Mouse (Mus musculus) lung, embryonic 14.5 days (tissue): ENCODE data around the gene Ctsa. TPM values are rescaled to one million over a fixed set of nuclear protein-coding genes. Genes with fewer than 3 reads are reported as not detected.

Source experiments
- ATAC-seq: fragments of 200-750 bp; cut with Nextera tagmentation; 2 replicates; pipeline ENCODE4 v1.8.0; 2017; ENCODE audit warnings: mild to moderate bottlenecking, moderate TSS enrichment, moderate library complexity; ENCODE audit not compliant: insufficient read depth
- DNase-seq: peaks from one replicate; pipeline ENCODE4 v3.0.0-alpha.2; 2015
- H3K27ac ChIP-seq: fragments of 300-500 bp; sonication (generic); 2 replicates; pipeline ENCODE4 v1.5.1; 2014; ENCODE audit warnings: low read depth, mild to moderate bottlenecking, moderate library complexity
- H3K27me3 ChIP-seq: fragments of 300-500 bp; sonication (generic); 2 replicates; pipeline ENCODE4 v1.6.1; 2014; ENCODE audit warnings: low read length, control low read depth; ENCODE audit not compliant: insufficient read depth
- H3K36me3 ChIP-seq: fragments of 300-500 bp; sonication (generic); 2 replicates; pipeline ENCODE4 v1.6.1; 2014; ENCODE audit warnings: control low read depth; ENCODE audit not compliant: insufficient read depth
- H3K4me1 ChIP-seq: fragments of 300-500 bp; sonication (generic); 2 replicates; pipeline ENCODE4 v1.6.1; 2014; ENCODE audit warnings: antibody characterized with exemption, control low read depth; ENCODE audit not compliant: insufficient read depth
- H3K4me2 ChIP-seq: fragments of 300-500 bp; sonication (generic); 2 replicates; pipeline ENCODE4 v1.6.1; 2014; ENCODE audit warnings: mild to moderate bottlenecking
- H3K4me3 ChIP-seq: fragments of 300-500 bp; sonication (generic); 2 replicates; pipeline ENCODE4 v1.5.1; 2014; ENCODE audit warnings: low read depth, low read length
- H3K9ac ChIP-seq: fragments of 300-500 bp; sonication (generic); 2 replicates; pipeline ENCODE4 v1.6.1; 2014
- H3K9me3 ChIP-seq: fragments of 300-500 bp; sonication (generic); 2 replicates; pipeline ENCODE4 v1.6.1; 2016; ENCODE audit warnings: low read depth, low read length, control low read depth
- CTCF ChIP-seq: IDR thresholded peaks from 2 replicates; pipeline ENCODE4 v1.5.1; 2016; ENCODE audit warnings: antibody characterized with exemption, low read depth
- WGBS: fragments of 180-500 bp; shearing (Covaris S2); extraction: QIAGEN DNeasy Blood & Tissue Kit; methylation state at CpG from one replicate; pipeline ENCODE4 v1.1.7; 2014; 5-methylcytosine and 5-hydroxymethylcytosine counted together
- polyA plus RNA-seq: library from polyadenylated mRNA; unstranded; fragments of >200 nt; fragmentation: Nextera tagmentation; extraction: Ambion mirVana; gene quantifications from 2 replicates; pipeline ENCODE4 v1.2.1, GENCODE M21; 2014

Gene Ctsa
- polyA plus RNA-seq, 1 experiment from 2014 or later, result 114 TPM

DNA sequence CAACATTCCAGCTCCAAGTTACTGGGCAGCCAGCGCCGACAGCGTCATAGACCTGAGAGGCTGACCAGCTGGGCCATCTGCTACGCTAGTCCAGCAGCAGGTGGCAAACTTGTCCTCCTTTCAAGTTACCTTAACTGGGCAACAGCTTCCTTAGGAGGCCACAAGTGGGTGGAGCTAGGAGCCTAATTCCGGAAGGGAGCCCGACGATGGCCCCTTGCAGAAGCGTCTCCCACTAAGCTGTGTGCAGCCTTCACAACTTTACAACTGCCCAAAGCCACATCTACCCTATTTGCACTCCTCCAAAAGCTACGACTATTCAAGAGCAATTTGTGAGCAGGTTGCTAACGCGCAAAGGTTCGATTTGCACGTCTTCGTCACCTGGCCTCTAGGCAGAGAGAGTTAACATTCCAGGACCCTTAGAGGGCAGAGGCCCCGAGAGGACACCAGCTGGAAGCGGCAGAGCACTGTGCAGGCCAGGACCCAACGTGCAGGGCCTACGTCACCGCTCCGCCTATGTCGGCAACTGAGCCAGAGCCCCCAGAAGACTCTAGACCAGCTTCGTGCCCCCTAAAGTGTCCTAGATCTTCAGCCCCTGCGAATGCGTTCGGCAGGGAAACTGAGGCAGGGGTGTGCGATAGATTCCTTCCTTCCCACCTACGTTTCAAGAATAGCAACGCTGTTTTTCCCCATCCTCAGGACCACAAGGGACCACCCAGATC lies 46.0 kb downstream of the Ctsa start:
- ATAC-seq, result peak; percentile 56
- Histone ChIP-seq H3K4me1 (peaks cover 9% of the 10 kb centered on the region), H3K9me3 (no peaks in the 10 kb centered on the region), H3K36me3 (peaks cover 20% of the 10 kb centered on the region), H3K4me2 (peak overlapping the region; percentile 90), H3K27ac (peak overlapping the region; percentile 100), H3K27me3 (no peaks in the 10 kb centered on the region), H3K9ac (peak overlapping the region; percentile 100), H3K4me3 (peak overlapping the region; percentile 94)
- WGBS, result 2% methylated on average over 28 of the region's 28 CpGs
- peak; percentile 73 for DNase-seq
- peak; percentile 13; the same call in 1 of the 2 replicates for TF ChIP-seq CTCF

GRCm38 (mm10) chr2:164879228-164879567 lies 46.5 kb downstream of the Ctsa start, which contains the start of gene Pcif1:
Gene Pcif1 (plus strand): TSS chr2:164879304.
- DNase-seq (peak; percentile 95), ATAC-seq (peak; percentile 82)
- Histone ChIP-seq H3K9ac (peak within 1 kb of the TSS; percentile 100), H3K4me2 (peak within 1 kb of the TSS; percentile 90), H3K4me1 (peaks cover 9% of the 10 kb centered on the region), H3K4me3 (peak within 1 kb of the TSS; percentile 94), H3K36me3 (peaks cover 26% of the 10 kb centered on the region), H3K9me3 (no peaks in the 10 kb centered on the region), H3K27ac (peak within 1 kb of the TSS; percentile 100), H3K27me3 (no peaks in the 10 kb centered on the region)
- WGBS, result under 1% methylated on average over 40 of the region's 40 CpGs
- no peak for TF ChIP-seq CTCF

- peak; percentile 85 for ATAC-seq
- peaks cover 29% of the 10 kb centered on the region for H3K36me3 ChIP-seq
- H3K27me3 ChIP-seq, result no peaks in the 10 kb centered on the region
- H3K9me3 ChIP-seq, result no peaks in the 10 kb centered on the region
- peak overlapping the region; percentile 90 for H3K4me2 ChIP-seq
- H3K27ac ChIP-seq, result peak overlapping the region; percentile 100
- peak overlapping the region; percentile 94 for H3K4me3 ChIP-seq
- no peak for TF ChIP-seq CTCF
- H3K4me1 ChIP-seq, result peaks cover 9% of the 10 kb centered on the region
- peak overlapping the region; percentile 100 for H3K9ac ChIP-seq
- under 1% methylated on average over 56 of the region's 72 CpGs for WGBS
- peak; percentile 98 for DNase-seq
Observed at GRCm38 (mm10) chr2:164879568-164880277, 47.0 kb downstream of the Ctsa start.

DNA sequence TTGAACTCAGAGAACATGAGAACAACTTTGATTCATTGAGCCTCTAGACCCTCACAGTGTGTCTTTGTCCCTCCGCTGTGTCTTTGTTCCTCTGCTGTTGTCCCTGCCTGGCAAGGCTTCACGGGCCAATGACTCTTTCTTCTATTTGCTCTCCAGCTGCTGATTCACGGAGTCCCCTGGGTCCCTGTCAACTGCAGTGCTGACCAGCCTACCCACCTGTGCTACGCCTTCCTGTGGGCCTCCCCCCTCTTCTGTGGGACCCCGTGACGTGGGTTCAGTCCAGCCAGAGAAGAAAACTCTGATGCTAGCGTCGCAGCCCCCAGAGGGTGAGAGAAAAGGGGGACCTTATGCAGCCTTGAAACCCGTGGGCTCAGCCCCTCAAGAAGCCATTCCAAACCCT lies 49.9 kb downstream of the Ctsa start:
- ATAC-seq (no peak), DNase-seq (no peak)
- H3K9ac ChIP-seq, result no peak overlapping the region
- peaks cover 9% of the 10 kb centered on the region for H3K4me1 ChIP-seq
- H3K4me3 ChIP-seq, result no peak overlapping the region
- peaks cover 49% of the 10 kb centered on the region for H3K36me3 ChIP-seq
- H3K27me3 ChIP-seq, result no peaks in the 10 kb centered on the region
- no peak for TF ChIP-seq CTCF
- WGBS, result 75% methylated on average over 9 of the region's 9 CpGs
- no peak overlapping the region for H3K27ac ChIP-seq
- H3K4me2 ChIP-seq, result no peak overlapping the region
- H3K9me3 ChIP-seq, result no peaks in the 10 kb centered on the region

- no peaks in the 10 kb centered on the region for H3K27me3 ChIP-seq
- peak; percentile 93 for DNase-seq
- no peaks in the 10 kb centered on the region for H3K4me1 ChIP-seq
- peak; percentile 68; the same call in 1 of the 2 replicates for ATAC-seq
- TF ChIP-seq CTCF, result no peak
- H3K27ac ChIP-seq, result peak overlapping the region; percentile 58; the same call in 1 of the 2 replicates
- 41% methylated on average over 7 of the region's 7 CpGs for WGBS
- H3K4me3 ChIP-seq, result no peak overlapping the region
- no peak overlapping the region for H3K9ac ChIP-seq
- no peak overlapping the region for H3K4me2 ChIP-seq
- H3K36me3 ChIP-seq, result peaks cover 81% of the 10 kb centered on the region
- H3K9me3 ChIP-seq, result no peaks in the 10 kb centered on the region
Observed at GRCm38 (mm10) chr2:164885788-164886187, 53.1 kb downstream of the Ctsa start.

GRCm38 (mm10) chr2:164886617-164887016 lies 53.9 kb downstream of the Ctsa start:
- Histone ChIP-seq H3K27ac (no peak overlapping the region; the same call in 1 of the 2 replicates), H3K9ac (no peak overlapping the region), H3K4me3 (no peak overlapping the region), H3K4me1 (no peaks in the 10 kb centered on the region), H3K9me3 (no peaks in the 10 kb centered on the region), H3K4me2 (no peak overlapping the region), H3K36me3 (peaks cover 89% of the 10 kb centered on the region), H3K27me3 (no peaks in the 10 kb centered on the region)
- ATAC-seq (no peak), DNase-seq (no peak)
- TF ChIP-seq CTCF, result no peak
- 92% methylated on average over 10 of the region's 10 CpGs for WGBS

DNA sequence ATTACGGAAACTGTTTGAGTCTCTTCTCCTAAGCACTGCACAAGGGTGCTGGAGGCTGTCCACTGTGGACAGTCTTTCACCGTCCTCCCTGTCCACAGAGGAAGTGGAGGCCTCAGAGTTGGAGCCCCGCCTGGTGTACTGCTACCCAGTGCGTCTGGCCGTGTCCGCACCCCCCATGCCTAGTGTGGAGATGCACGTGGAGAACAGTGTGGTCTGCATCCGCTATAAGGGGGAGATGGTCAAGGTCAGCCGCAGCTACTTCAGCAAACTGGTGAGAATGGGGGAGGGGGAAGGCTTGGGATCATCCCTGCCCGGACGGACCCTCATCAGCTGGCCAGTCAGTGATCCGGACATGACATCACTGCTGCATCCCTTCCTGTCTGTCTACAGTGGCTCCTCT lies 56.3 kb downstream of the Ctsa start:
- Histone ChIP-seq H3K4me3 (no peak overlapping the region), H3K4me2 (no peak overlapping the region), H3K27ac (no peak overlapping the region), H3K4me1 (no peaks in the 10 kb centered on the region), H3K36me3 (peaks cover 97% of the 10 kb centered on the region), H3K9me3 (no peaks in the 10 kb centered on the region), H3K9ac (no peak overlapping the region), H3K27me3 (no peaks in the 10 kb centered on the region)
- TF ChIP-seq CTCF, result no peak
- DNase-seq, result no peak
- WGBS, result 69% methylated on average over 12 of the region's 12 CpGs
- ATAC-seq, result no peak
